Mouse (Mus musculus) kidney, adult 11 months (tissue): ENCODE measurements at regions not wholly inside any gene's neighbourhood (a gene's known extent, or its start where the extent isn't known, plus 50 kb on each side); places are given as distances from the start of the nearest gene placed in this dataset.
A peak's percentile ranks its signal among the peaks of the same experiment; 100 is the strongest.

Experiments used
- DNase-seq: peaks from one replicate; pipeline ENCODE4 v3.0.0; 2022

DNA sequence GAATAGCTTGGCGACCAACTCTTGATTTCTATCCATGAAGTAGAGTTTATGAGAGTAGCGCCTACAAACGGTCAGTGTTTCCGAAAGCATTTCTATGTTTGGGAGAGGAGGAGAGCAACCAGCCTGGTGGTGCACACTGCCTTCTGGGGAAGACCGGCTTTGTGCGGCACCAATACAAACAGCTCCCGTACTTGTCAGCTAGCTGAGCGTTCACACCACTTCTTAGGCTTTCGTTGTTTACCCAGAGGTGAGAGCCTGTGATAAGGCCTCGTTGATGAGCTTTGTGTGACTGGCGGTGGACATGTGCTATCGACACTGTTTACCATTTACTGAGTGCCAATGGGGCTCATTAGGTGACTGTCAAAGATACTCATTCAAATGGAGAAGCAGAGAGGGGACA lies 162.0 kb downstream of the Chic2 start:
- DNase-seq: no peak

DNA sequence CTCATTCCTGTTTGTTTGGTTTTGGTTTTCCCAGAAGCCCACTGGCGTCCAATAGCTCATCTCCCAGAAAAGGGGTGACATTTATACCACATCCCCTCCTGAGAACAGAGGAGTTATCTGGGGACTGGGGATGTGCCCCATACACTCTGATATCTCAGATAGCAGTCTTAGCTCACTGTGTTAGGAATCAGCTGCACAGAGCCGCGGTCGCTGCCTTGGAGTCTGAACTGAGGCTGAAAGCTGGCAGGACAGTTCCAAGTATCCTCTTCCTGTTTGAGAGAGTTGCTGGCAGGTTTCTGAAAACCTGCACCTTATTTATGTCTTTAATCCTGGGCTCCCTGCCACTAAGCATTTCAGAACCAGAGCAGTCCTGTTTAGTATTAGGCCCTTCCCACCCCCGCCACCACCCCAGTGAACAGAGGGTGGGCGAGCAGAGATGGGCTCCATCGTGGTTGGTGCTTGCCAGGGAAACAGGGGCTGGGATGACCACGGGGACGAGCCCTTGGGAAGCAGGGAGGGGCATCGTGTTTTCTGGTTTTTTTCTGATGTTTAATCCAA lies 163.8 kb downstream of the Chic2 start:
- no peak for DNase-seq

DNA sequence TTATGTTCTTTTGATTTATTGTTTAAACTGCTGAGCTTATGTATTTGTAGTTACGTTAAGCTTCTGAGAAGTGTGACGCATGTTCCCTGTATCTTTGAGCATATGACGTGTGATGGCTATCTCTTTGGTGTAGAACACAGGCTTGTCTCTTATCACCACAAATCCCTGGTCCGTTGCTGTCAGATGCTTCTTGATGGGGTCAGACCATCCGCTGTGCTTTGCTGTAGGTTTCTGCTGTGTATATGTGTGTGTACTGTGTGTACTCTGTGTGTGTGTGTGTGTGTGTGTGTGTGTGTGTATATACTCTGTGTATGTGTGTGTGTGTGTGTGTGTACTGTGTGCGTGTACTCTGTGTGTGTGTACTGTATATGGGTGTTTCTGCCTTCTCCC lies 164.5 kb downstream of the Chic2 start:
- DNase-seq: no peak

DNA sequence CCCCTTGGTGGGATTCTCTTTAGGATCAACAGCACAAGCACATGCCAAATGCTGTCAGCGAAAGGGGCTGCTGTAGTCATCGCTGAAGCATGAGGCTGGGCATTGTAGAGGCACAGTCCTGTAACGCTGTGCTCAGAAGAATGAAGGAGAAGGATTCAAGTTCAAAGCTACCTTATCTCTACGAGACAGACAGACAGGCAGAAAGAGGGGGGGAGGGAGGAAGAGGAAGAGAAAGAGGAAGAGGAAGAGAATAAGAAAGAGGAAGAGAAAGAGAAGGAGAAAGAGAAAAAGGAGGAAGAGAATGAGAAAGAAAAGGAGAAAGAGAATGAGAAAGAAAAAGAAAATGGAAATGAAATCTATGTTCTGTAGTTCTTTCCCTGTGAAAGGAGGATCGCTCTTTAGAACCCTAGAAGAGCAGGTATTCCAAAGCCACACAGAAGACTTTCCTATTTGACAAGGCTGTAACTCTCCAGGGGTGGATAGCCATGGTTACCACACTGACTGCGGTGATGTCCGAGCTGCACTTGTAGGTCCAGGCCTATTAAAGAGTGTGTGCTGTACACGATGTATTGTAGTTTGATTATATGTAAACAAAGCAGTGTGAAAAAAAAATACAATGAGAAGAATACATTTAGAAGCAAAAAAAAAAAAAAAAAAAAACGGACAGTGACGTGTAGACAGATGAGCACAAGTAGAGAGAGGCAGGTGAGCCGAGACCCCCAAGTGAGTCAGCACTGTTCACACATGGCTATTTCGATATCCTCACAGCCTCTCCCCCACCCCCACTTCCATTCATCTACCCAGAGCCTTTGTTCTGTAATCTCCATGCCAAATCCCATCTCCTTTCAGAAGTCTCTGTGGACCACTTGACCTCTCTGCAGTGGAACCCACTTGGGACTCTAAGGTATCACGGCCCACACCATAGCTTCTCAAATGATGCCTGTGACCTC lies 165.2 kb downstream of the Chic2 start:
- no peak for DNase-seq

DNA sequence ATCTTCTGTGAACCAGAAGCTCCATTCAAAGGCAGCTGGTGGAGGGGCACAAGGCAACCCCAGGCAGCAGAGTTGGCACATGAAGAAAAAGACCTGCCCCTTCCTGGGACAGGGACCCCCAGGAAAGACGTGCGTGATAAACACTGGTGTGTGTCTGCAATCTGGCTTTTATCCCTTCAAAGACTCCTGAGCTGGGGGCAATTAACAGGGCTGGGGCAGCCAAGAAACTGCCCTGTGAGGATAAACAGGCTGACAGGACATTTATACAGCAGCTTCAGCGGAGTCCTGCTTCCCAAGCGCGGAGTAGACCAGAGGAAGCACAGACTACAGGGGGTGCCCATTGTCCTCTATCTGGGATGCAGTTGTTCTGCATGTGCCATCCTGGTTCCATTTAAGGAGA lies 167.0 kb downstream of the Chic2 start:
- no peak for DNase-seq

DNA sequence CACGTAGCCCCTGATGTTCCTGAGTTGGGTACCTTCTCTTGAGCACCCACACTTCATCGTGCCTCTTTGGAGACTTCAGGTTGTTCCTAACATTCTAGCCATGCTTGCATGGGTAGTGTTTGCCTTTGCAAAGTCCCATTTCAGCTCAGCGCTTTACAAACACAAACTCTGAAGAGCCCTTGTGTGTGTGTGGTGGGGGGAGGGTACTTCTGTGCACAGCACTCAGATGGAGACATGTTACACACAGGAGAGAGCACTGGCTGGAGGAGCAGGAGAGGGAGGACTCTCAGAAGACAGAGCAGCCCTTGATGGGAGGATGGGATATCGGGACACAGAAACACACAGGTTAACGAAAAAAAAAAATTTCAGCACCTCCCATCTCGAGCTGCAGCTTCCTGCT lies 167.4 kb downstream of the Chic2 start:
- DNase-seq: no peak

DNA sequence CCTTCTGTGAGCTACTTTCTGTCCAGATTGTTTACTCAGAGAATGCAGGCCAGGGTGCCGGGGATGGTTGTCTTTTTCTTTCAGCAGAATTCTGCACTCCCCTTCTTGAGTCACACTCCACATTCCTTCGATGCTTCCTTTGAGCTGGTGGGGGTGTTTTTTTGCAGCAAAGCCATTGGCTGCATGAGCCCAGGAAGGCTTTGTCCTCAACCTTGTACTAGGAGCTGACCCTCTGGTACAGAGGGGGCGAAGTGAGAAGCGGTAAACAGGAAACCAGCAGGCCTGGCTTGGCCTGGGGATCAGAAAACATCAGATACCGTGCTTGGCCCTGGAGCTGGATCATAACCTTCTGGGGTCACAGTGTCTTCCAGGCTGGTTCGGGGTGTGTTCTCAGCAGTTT lies 169.9 kb downstream of the Chic2 start:
- peak; percentile 54 for DNase-seq

DNA sequence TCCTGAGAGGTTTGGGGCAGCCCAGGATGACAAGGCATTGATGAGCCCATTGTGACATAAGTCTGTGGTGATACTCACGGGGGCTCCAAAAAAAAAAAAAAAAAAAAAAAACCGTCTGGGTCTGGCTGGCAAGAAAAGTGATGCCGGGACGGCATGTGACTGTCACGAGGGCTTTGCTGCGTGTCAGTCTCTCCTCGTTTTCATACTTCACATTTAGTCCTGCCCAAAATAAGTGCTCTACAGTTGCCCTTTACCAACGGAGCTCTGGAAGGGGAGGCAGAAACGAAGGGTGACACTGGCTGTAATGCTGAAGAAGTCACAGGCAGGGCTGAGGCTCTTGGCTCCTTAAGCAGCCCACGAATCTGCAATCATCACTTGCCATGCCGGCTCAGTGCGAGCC lies 167.9 kb upstream of the Lnx1 start:
- no peak for DNase-seq

DNA sequence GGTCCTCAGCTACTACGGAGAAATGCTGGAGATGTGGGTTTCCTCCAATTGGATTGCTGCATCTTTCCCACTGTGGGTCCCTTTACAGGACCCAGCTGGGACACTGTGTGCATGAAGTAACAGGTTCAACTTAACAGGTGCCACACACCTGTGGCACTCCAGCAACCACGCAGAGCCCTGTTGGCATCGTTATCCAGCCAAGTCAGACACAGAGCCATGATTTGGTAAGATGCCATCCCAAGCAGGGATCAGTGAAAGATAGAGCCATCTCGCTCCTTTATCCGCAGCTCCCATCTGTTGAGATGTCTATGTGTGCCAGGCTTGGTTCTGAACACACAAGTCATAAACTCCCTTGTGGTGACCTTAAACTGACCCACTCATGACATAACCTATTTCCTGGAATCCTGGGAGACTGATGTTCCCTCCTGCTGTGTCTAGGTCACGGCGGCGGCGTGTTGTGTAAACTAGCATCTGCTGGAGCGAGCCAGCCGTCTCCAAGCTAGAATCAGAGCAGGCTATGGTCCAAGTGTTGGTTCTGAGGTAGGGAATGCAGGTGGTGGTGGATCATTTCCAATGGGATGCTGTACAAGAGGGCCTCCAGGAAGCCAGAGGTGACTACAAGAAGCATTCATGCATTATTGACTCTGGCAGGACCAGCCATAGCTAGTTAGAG lies 164.5 kb upstream of the Lnx1 start:
- DNase-seq: no peak

DNA sequence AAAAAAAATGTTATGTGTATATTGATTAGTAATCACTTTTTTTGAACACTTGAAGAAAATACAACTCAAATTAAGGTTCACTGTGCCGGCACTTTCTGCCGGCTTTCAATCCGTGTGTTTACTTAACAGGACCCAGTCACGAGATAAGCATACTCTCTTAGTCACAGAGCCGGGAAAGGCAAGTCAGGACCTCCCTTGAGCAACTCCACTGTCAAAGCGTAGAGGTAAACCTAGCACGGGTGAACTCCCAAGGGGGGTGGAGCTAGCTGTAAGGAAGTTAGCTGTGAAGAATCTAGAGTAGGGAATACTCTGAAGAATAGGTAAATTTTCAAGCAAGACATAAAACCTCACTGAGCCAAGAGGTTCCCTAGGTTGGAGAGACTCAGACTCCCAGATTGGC lies 164.0 kb upstream of the Lnx1 start:
- DNase-seq: no peak

DNA sequence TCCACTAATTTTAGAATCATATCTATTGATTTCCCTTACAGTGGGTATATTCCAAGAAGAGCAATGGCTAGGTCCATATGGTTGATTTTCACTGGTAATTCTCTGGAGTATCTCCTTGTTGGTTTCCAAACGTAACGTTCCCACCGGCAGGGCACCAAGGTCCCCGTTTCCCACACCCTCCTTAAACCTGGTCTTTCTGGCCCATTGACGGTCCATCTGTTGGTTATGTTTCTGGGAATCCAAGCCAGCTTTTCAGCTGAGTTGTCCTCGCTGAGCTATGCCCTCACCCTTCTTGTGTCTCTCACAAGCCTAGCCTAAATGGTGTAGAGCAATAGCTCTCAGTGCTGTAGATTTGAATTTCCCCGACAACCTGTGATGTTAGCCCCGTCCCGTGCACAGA lies 162.7 kb upstream of the Lnx1 start:
- no peak for DNase-seq

DNA sequence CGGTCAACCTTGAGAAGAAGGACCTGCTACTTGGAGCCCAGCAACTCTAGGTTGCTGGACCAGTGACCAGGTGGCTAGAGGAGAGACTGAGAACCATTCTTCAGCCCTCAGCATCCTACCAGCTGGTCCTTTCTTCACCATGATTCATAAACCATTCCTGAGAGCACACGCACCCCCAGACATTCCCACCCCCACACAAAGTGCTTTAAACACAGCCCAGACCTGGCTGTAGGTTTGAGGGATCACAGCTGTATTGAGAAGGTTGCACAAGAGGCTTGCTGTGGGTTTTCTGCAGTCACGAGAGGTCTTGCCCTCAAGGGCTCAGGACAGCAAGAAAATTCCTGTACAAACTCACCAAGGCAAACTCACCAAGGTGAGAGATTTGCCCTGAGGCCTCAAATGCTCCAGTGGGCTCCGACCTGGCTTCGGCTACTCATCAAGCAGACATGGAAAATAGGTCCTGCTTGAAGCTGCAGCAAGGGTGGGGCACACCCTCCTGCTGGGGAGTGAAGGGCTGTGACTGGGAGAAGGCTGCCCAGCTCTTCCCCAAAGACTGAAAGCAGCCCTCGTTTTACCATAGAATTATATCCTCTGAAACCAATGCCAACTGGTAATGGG lies 161.9 kb upstream of the Lnx1 start:
- peak; percentile 50 for DNase-seq

DNA sequence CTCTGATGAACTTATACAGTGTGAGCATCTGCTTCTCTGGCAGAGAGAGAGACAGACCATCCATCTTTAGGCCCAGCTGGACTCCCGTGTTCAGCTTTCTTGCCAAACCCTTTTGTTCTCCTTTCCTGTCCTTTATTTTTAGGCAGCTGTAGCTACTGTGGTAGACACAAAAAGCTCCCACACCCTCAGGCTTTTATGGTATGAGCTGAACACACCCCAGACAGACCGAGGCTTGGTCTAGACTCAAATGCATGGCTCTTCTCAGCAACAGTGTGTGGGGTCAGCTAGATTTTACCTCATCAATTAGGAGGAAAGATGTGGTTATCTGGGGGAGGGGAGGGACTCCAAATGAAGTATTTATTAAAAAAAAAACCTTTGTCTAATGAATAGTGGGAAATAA lies 158.6 kb upstream of the Lnx1 start:
- DNase-seq: no peak

DNA sequence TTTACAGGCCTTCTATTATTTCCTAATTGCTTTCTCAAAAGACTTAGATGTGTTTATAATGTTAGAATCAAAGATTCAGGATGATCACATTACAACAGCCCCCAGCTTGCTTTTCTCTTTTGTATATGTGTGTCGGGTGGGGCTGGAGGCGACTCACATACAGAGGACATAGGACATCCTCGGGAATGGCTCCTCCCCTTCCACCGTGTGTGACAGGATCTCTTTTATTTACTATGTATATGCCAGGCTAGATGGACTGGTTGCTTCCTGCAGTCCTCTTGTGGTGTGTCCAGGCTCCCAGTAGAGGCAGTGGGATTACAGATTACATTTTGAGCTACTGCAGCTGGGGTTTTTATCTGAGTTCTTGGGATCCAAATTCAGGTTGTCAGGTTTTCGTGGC lies 155.1 kb upstream of the Lnx1 start:
- no peak for DNase-seq

DNA sequence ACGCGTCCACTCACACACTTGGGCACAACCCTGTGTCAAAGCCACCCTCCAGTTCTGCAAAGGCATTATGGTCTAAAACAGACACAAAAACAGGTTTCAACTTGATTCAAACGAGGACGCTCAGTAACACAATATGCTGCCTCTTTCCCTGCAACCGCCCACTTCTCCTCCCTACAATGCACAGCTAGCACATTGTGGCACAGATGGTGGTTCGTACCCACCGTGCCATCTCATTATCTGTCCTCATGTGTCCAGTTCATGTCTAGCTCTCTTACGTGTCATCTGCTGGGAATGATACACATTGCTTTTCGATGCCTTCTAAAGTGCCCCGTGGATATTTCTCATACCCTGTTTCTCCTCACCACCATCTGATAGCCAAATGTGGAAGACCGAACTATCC lies 154.4 kb upstream of the Lnx1 start:
- DNase-seq: no peak

DNA sequence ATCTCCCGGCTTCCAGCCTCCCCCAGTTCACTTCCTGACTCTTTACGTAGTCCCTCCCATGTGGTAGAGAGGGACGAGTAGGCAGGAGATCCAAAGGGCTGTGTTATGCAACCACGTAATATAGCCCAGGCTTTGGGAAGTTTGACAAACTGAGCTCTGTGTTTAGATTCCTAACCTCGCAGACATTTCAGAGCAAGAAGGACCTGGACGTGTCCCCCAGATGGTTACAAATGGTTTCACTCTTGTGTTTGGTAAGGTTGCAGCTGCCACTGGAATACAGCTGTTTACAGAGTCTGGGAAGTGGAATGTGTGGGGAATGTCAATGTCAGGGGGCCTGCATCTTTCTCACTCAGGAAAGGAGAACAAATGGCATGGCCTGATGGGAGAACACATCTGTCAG lies 145.1 kb upstream of the Lnx1 start:
- no peak for DNase-seq

DNA sequence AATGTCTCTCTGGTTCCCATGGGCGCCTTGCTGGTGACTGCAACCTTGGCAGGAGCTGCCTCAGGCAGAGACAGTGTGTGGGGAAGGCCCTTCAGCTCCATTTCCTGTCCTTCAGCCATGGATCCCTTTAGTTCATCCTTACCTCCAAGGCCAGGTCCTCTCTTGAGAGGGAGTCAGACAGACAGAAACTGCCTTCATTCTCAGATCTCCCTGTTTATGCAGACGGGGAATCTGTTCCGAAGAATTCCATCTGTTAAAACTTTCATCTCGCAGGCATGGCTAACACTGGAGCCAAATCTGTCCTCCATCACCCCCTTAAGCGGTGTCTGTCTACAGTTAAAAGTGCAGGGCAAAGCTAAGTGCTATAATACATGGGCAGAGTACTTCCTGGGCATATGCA lies 144.0 kb upstream of the Lnx1 start:
- no peak for DNase-seq

DNA sequence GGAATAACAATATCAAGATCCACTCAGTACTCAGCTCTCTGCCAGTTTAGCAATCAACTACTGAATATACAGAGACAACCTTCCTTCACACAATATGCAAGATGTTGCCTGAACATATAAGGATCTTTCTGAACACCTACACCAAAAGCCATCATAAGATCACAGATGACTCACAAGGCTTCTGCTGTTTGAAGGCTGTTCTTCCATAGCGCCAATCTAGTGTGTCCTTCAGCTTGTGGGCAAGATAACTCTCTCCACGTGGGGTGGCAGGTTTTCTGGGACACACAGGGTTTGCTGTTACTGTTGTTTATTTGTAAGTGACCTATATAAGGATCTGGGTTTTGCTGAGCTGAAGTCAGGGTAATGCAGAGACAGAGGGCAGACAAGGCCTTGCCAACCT lies 131.7 kb upstream of the Lnx1 start:
- DNase-seq: no peak

DNA sequence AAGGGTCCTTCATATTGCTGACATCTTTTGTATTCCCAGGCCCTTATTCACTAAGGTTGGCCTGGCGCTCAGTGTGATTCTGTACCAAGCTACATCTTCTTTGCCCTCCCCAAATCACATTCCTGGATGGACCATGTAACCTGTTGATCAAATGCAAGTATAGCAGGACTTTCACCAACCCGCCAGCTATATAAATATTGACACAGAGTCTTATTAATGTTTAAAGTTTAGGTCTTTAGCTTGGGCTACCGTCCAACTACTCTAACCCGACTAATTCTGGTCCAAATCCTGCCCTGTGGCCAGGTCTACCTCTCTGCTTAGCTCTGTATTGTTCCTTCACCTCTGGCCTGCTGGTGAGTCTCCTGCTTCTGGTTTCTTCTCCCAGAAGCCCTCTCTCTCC lies 131.2 kb upstream of the Lnx1 start:
- DNase-seq: no peak

DNA sequence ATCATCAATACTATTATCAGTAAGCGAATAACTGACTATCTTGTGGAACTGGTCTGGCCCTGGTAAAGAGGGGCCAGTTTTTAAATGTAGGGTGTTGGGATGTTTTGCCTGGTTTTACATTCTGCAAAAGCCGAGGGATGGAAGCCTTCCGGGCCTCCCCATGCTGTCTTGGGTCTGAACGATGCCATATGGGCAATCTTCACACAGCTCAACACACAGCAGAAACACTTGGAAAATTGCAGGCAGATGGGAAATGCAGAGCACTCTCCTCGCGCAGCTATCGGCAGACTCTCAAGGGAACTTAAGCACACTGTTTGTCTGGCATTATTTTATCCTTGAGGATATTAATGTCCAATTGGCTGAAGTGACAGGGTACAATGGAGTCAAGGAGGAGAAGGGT lies 129.3 kb upstream of the Lnx1 start:
- no peak for DNase-seq

DNA sequence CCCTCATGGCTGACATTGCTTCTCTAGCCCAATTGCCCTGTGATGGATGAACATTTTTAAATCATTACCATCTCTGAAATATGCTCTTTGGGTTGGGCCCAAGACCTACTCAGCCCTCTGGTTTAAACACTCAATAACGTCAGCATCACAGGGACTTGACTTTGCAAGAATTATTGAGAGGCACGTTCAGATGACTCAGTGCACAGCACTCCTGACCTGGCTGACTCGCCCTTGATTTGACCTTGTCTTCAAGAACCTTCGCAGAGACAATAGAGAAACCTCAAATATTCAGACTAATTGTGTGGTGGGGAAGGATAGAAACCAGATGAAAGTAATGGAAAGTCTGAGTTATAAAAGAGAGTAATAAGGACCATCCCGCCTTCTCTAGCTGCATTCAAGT lies 127.9 kb upstream of the Lnx1 start:
- DNase-seq: no peak

DNA sequence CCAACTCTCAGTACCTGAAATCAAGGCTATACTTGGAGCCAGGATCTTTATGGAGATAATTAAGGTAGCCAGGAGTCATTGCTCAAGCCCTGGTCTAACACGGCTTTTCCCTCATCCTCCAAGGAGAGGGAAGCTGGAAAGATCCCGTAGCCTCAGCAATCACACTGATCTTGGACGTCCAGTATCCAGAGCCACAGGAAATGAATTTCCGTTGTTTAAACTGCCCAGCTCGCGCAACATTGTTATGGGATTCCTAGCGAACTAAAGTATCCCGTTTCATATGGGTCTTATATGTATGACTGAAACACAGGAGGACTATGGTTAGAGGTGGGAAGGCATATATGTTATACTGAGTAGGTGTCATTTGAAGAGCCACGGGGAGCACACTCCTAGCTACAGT lies 126.3 kb upstream of the Lnx1 start:
- DNase-seq: no peak

DNA sequence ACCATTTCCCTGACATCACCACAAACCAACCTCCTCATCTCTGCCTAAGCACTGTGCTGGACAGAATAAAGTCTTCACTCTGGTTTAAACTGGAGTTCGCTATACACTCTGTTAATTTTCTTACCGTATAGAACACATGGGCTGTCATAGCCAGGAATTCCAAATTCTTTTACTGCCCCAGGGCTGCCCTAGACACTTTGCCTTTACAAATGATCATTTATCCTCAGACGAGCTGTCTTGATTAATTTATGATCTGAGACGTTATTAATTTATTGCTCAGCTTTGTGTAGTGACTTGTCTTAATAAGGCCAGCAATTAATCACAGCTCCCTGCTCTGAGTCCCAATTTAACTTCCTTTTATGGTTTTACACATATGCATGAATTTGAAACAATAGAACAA lies 125.2 kb upstream of the Lnx1 start:
- no peak for DNase-seq
